Mouse (Mus musculus) lung, embryonic 16.5 days (tissue): ENCODE data around the gene Ear6. TPM values are rescaled to one million over a fixed set of nuclear protein-coding genes. Genes with fewer than 3 reads are reported as not detected.

ENCODE experiments used
- ATAC-seq: fragments of 200-750 bp; cut with Nextera tagmentation; 2 replicates; pipeline ENCODE4 v1.8.0; 2017; ENCODE audit warnings: low read depth, mild to moderate bottlenecking, moderate library complexity
- H3K27ac ChIP-seq: fragments of 300-500 bp; sonication (generic); 2 replicates; pipeline ENCODE4 v1.5.1; 2014; ENCODE audit warnings: mild to moderate bottlenecking, control low read depth, low read length
- H3K27me3 ChIP-seq: fragments of 300-500 bp; sonication (generic); 2 replicates; pipeline ENCODE4 v1.6.1; 2014; ENCODE audit warnings: low read depth, low read length, mixed read lengths; ENCODE audit not compliant: control insufficient read depth, insufficient read depth
- H3K36me3 ChIP-seq: fragments of 300-500 bp; sonication (generic); 2 replicates; pipeline ENCODE4 v1.6.1; 2014; ENCODE audit warnings: low read length; ENCODE audit not compliant: control insufficient read depth, insufficient read depth
- H3K4me1 ChIP-seq: fragments of 300-500 bp; sonication (generic); replicated peaks from 2 replicates; pipeline ENCODE4 v1.6.1; 2014; ENCODE audit warnings: low read length, mixed read lengths; ENCODE audit not compliant: control insufficient read depth, insufficient read depth
- H3K4me2 ChIP-seq: fragments of 300-500 bp; sonication (generic); 2 replicates; pipeline ENCODE4 v1.6.1; 2014; ENCODE audit warnings: low read depth, low read length, control low read depth
- H3K4me3 ChIP-seq: fragments of 300-500 bp; sonication (generic); 2 replicates; pipeline ENCODE4 v1.5.1; 2014; ENCODE audit warnings: mild to moderate bottlenecking, low read length, control low read depth
- H3K9ac ChIP-seq: fragments of 300-500 bp; sonication (generic); 2 replicates; pipeline ENCODE4 v1.6.1; 2014; ENCODE audit warnings: low read length, control low read depth
- H3K9me3 ChIP-seq: fragments of 300-500 bp; sonication (generic); 2 replicates; pipeline ENCODE4 v1.6.1; 2016; ENCODE audit warnings: low read length; ENCODE audit not compliant: control insufficient read depth
- WGBS: fragments of 180-500 bp; shearing (Covaris S2); extraction: QIAGEN DNeasy Blood & Tissue Kit; methylation state at CpG from one replicate; pipeline ENCODE4 v1.1.7; 2014; 5-methylcytosine and 5-hydroxymethylcytosine counted together
- microRNA-seq: library from miRNA; unstranded; fragments of <30 nt; microRNA quantifications from one replicate; pipeline ENCODE4, GENCODE M21; 2016
- polyA plus RNA-seq: library from polyadenylated mRNA; unstranded; fragments of >200 nt; fragmentation: Nextera tagmentation; extraction: Ambion mirVana; gene quantifications from 2 replicates; pipeline ENCODE4 v1.2.1, GENCODE M21; 2015

Gene Ear6
- polyA plus RNA-seq, 1 experiment from 2014 or later, result not detected

DNA sequence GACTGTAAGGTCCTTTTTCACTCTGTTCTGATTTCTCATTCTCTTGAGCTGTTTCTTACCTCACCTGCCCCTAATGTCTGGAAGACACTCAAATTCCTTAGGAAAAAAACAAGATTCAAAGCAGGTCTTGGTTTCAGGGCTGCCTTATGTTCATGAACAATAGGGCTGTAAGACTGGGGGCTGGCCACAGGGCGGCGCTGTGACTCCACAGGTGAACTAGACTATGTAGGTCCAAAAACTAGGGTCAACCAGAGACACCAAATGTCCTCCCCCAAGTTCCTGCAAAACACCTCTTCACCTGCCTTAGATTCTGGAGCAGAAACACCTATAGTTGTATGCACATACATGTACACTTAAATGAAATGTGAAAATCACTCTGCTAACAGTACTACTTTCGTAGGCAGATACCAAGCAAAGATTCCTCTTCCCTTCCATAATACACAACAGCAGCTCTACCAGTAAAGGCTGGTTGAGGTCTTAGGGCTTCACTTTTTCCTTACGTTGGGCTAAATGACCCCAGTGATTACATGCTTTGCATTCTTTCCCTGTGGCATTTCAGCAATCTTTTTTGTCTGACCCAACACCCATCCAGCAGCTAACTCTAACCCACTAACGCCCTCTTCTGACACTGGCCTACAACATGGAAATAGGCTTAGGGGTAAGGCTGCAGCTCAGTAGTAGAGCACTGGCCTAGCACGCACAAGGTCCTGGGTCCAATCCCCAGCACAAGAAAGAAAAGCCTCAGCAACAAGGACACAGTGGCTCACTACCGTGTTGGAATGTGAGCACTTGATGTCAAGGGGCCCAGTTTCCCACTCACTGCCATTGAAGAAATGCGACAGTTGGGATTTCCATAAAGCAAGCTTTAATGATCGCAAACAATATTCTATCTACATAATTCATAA is 49.6 kb downstream of the Ear6 start:
- no peaks in the 10 kb centered on the region for H3K36me3 ChIP-seq
- 49% methylated on average over 9 of the region's 9 CpGs for WGBS
- peaks cover 6% of the 10 kb centered on the region; the same call in 1 of the 2 replicates for H3K4me1 ChIP-seq
- H3K9ac ChIP-seq, result no peak overlapping the region
- no peak overlapping the region for H3K4me3 ChIP-seq
- no peaks in the 10 kb centered on the region for H3K9me3 ChIP-seq
- peak; percentile 74 for ATAC-seq
- H3K27ac ChIP-seq, result no peak overlapping the region
- H3K27me3 ChIP-seq, result no peaks in the 10 kb centered on the region
- H3K4me2 ChIP-seq, result no peak overlapping the region

DNA sequence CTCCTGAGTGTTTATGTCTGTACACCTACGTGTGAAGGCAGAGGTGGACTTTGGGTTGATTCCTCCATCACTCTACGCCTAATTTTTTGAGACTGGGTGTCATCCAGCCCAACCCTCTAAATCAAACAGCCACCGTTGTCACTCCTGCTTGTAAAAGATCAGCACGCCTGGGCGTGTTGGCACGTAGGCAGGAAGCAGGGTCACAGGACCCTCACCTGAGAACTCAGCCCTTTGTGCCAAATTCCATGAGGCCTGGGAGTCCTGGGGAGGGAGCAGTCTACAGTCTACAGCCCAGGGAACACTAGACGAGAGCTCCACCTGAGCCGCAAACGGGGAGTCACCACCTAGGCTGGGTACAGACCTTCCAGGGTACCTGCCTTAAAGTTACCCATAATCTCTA is 50.3 kb downstream of the Ear6 start:
- H3K36me3 ChIP-seq, result no peaks in the 10 kb centered on the region
- H3K4me1 ChIP-seq, result peaks cover 6% of the 10 kb centered on the region; the same call in 1 of the 2 replicates
- 69% methylated on average over 9 of the region's 9 CpGs for WGBS
- no peaks in the 10 kb centered on the region for H3K27me3 ChIP-seq
- H3K9me3 ChIP-seq, result no peaks in the 10 kb centered on the region
- no peak overlapping the region for H3K9ac ChIP-seq
- H3K4me2 ChIP-seq, result no peak overlapping the region
- no peak overlapping the region for H3K27ac ChIP-seq
- no peak overlapping the region for H3K4me3 ChIP-seq
- peak; percentile 32; the same call in 1 of the 2 replicates for ATAC-seq

Small RNAs within 50 kb of the gene (microRNA-seq; reads per million reads assigned to microRNA genes)
- not detected for gene Gm27375

Other genes with a start within 250 kb of the Ear6 start
- gene Gm17078, start 242.4 kb upstream of the Ear6 start, polyA plus RNA-seq, result not detected in 2 replicates
- gene Gm4181, start 218.0 kb upstream of the Ear6 start, polyA plus RNA-seq, result not detected in 2 replicates
- gene Gm17079, start 158.2 kb upstream of the Ear6 start, polyA plus RNA-seq, result not detected in 2 replicates
- not detected in 2 replicates for gene Gm5800, start 136.5 kb upstream of the Ear6 start, polyA plus RNA-seq
- not detected in 2 replicates for gene Ang4, start 80.1 kb upstream of the Ear6 start, polyA plus RNA-seq
- gene AY358078, start 53.7 kb upstream of the Ear6 start, polyA plus RNA-seq, result not detected in 2 replicates
- gene Mettl17, start 31.1 kb downstream of the Ear6 start, polyA plus RNA-seq, result 33.5 and 40.4 TPM in 2 replicates
- gene Slc39a2, start 39.2 kb downstream of the Ear6 start, polyA plus RNA-seq, result 0.25 and 0.43 TPM in 2 replicates
- gene Ndrg2, start 60.5 kb downstream of the Ear6 start, polyA plus RNA-seq, result 93.3 and 109 TPM in 2 replicates
- not detected in 2 replicates for gene Tppp2, start 64.7 kb downstream of the Ear6 start, polyA plus RNA-seq
- not detected in 2 replicates for gene Rnase13, start 69.1 kb downstream of the Ear6 start, polyA plus RNA-seq
- gene Arhgef40, start 131.0 kb downstream of the Ear6 start, polyA plus RNA-seq, result 95.0 and 98.4 TPM in 2 replicates
- gene Tmem253, start 162.0 kb downstream of the Ear6 start, polyA plus RNA-seq, result 0.21 and 0.34 TPM in 2 replicates
- gene Zfp219, start 167.0 kb downstream of the Ear6 start, polyA plus RNA-seq, result 20.1 and 20.8 TPM in 2 replicates
- gene Olfr221, start 188.8 kb downstream of the Ear6 start, polyA plus RNA-seq, result not detected in 2 replicates